Mouse (Mus musculus): ENCODE measurements at regions not wholly inside any gene's neighbourhood (a gene's known extent, or its start where the extent isn't known, plus 50 kb on each side); places are given as distances from the start of the nearest gene placed in this dataset.

- TF ChIP-seq POU5F1 (IDR thresholded peaks at IDR 0.05; ENCODE audit: borderline replicate concordance, low read length) (no peak), CTCF (conservative IDR thresholded peaks at IDR 0.05; ENCODE audit: low read length) (no peak), NANOG (IDR thresholded peaks at IDR 0.05; ENCODE audit: borderline replicate concordance, low read length) (no peak)
- Histone ChIP-seq H3K4me3 (replicated peaks; ENCODE audit: low read length) (no peak overlapping the region), H3K9me3 (ENCODE audit: low read length) (peaks cover 16% of the 10 kb centered on the region), H3K36me3 (ENCODE audit: insufficient read depth, low read length) (no peaks in the 10 kb centered on the region), H3K4me1 (replicated peaks; ENCODE audit: low read depth, low read length) (no peaks in the 10 kb centered on the region), H3K27me3 (ENCODE audit: insufficient read depth, low read length) (no peaks in the 10 kb centered on the region)
Measured at GRCm38 (mm10) chr4:105676690-105677089, 113.0 kb upstream of the Gm12728 start.

DNA sequence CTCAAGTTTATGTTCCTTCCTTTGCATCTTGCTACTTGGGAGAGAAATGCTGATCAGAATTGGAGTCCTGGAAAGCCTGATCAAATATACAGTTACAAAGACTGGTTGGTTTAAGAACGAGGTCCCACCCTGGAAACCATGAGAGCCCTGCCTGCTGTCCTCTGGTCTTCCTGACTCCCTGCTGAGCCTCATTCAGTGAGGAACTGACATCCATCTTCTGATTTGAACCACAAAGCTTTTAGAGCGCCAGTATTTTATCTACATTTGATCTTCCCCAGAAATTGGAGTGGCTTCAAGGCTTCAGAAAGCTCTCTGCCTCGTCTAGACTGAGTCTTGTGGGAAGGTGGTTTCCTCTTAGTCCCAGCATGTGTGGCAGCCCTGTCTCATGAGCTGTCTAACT lies 99.0 kb upstream of the Gm12728 start:
- no peak for TF ChIP-seq POU5F1 (IDR thresholded peaks at IDR 0.05; ENCODE audit: borderline replicate concordance, low read length)
- no peak for TF ChIP-seq CTCF (conservative IDR thresholded peaks at IDR 0.05; ENCODE audit: low read length)
- no peak for TF ChIP-seq NANOG (IDR thresholded peaks at IDR 0.05; ENCODE audit: borderline replicate concordance, low read length)
- H3K4me1 ChIP-seq (replicated peaks; ENCODE audit: low read depth, low read length), result peaks cover 33% of the 10 kb centered on the region
- H3K27me3 ChIP-seq (ENCODE audit: insufficient read depth, low read length), result no peaks in the 10 kb centered on the region
- H3K4me3 ChIP-seq (replicated peaks; ENCODE audit: low read length), result no peak overlapping the region
- peaks cover 8% of the 10 kb centered on the region; the same call in 1 of the 2 replicates for H3K9me3 ChIP-seq (ENCODE audit: low read length)
- no peaks in the 10 kb centered on the region for H3K36me3 ChIP-seq (ENCODE audit: insufficient read depth, low read length)

GRCm38 (mm10) chr4:105692380-105692779 lies 97.3 kb upstream of the Gm12728 start:
- TF ChIP-seq POU5F1 (IDR thresholded peaks at IDR 0.05; ENCODE audit: borderline replicate concordance, low read length) (no peak), CTCF (conservative IDR thresholded peaks at IDR 0.05; ENCODE audit: low read length) (no peak), NANOG (IDR thresholded peaks at IDR 0.05; ENCODE audit: borderline replicate concordance, low read length) (no peak)
- Histone ChIP-seq H3K4me3 (replicated peaks; ENCODE audit: low read length) (no peak overlapping the region), H3K4me1 (replicated peaks; ENCODE audit: low read depth, low read length) (peaks cover 33% of the 10 kb centered on the region), H3K36me3 (ENCODE audit: insufficient read depth, low read length) (no peaks in the 10 kb centered on the region), H3K9me3 (ENCODE audit: low read length) (peaks cover 8% of the 10 kb centered on the region; the same call in 1 of the 2 replicates), H3K27me3 (ENCODE audit: insufficient read depth, low read length) (no peaks in the 10 kb centered on the region)

DNA sequence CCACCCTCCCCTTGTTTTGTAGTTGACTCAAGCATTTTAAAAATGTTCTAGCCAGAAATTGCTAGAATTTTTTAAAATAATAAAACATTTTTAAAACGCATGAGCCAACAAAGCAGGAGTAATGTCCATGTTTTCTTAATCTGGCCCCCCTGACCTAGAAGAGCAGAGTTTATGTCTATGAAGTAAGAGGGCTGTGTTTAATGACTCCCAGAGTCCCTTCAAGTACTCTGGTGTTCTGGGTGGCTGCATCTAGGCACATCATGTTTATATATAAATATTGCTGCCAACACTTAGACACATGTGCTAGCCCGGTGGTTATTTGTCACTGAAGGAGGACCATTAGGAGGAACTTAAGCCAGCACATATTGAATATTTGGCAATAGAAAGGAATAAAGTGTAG lies 93.8 kb upstream of the Gm12728 start:
- TF ChIP-seq CTCF (conservative IDR thresholded peaks at IDR 0.05; ENCODE audit: low read length) (no peak), POU5F1 (IDR thresholded peaks at IDR 0.05; ENCODE audit: borderline replicate concordance, low read length) (no peak), NANOG (IDR thresholded peaks at IDR 0.05; ENCODE audit: borderline replicate concordance, low read length) (no peak)
- Histone ChIP-seq H3K4me3 (replicated peaks; ENCODE audit: low read length) (no peak overlapping the region), H3K36me3 (ENCODE audit: insufficient read depth, low read length) (no peaks in the 10 kb centered on the region), H3K9me3 (ENCODE audit: low read length) (no peaks in the 10 kb centered on the region), H3K27me3 (ENCODE audit: insufficient read depth, low read length) (no peaks in the 10 kb centered on the region), H3K4me1 (replicated peaks; ENCODE audit: low read depth, low read length) (peaks cover 27% of the 10 kb centered on the region)

GRCm38 (mm10) chr4:105697123-105697522 lies 92.5 kb upstream of the Gm12728 start:
- Histone ChIP-seq H3K9me3 (ENCODE audit: low read length) (no peaks in the 10 kb centered on the region), H3K36me3 (ENCODE audit: insufficient read depth, low read length) (no peaks in the 10 kb centered on the region), H3K4me3 (replicated peaks; ENCODE audit: low read length) (no peak overlapping the region), H3K27me3 (ENCODE audit: insufficient read depth, low read length) (no peaks in the 10 kb centered on the region), H3K4me1 (replicated peaks; ENCODE audit: low read depth, low read length) (peaks cover 14% of the 10 kb centered on the region)
- TF ChIP-seq NANOG (IDR thresholded peaks at IDR 0.05; ENCODE audit: borderline replicate concordance, low read length), result no peak
- TF ChIP-seq POU5F1 (IDR thresholded peaks at IDR 0.05; ENCODE audit: borderline replicate concordance, low read length), result no peak
- no peak for TF ChIP-seq CTCF (conservative IDR thresholded peaks at IDR 0.05; ENCODE audit: low read length)

- Histone ChIP-seq H3K36me3 (ENCODE audit: insufficient read depth, low read length) (no peaks in the 10 kb centered on the region), H3K9me3 (ENCODE audit: low read length) (no peaks in the 10 kb centered on the region), H3K27me3 (ENCODE audit: insufficient read depth, low read length) (0 out of 2 replicates have a peak, but pooled peaks cover 3% of the 10 kb centered on the region), H3K4me3 (replicated peaks; ENCODE audit: low read length) (no peak overlapping the region), H3K4me1 (replicated peaks; ENCODE audit: low read depth, low read length) (peaks cover 8% of the 10 kb centered on the region; the same call in 1 of the 2 replicates)
- TF ChIP-seq NANOG (IDR thresholded peaks at IDR 0.05; ENCODE audit: borderline replicate concordance, low read length) (no peak), POU5F1 (IDR thresholded peaks at IDR 0.05; ENCODE audit: borderline replicate concordance, low read length) (no peak), CTCF (conservative IDR thresholded peaks at IDR 0.05; ENCODE audit: low read length) (no peak)
Measured at GRCm38 (mm10) chr4:105702036-105702435, 87.6 kb upstream of the Gm12728 start.

DNA sequence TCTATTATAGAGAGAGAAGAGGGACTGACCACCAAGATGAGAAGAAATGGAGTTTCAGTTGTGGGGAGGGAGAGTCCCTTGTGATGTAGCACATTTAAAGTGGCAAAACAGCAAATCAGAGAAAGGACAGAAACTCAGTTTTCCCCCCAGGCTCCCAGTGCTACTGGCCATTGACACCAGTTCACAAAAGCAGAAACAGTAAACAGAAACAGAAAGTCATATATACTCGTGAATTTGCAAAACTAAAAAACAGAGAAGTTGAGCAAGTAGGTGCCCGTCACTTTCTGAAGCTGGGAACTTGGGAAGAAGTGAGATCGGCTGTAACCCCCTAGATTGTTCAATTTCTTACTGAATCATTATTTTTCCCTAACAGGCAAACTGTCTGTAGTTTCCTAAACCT lies 86.3 kb upstream of the Gm12728 start:
- TF ChIP-seq POU5F1 (IDR thresholded peaks at IDR 0.05; ENCODE audit: borderline replicate concordance, low read length), result no peak
- no peak for TF ChIP-seq CTCF (conservative IDR thresholded peaks at IDR 0.05; ENCODE audit: low read length)
- 0 out of 2 replicates have a peak, but pooled peaks cover 3% of the 10 kb centered on the region for H3K27me3 ChIP-seq (ENCODE audit: insufficient read depth, low read length)
- H3K36me3 ChIP-seq (ENCODE audit: insufficient read depth, low read length), result no peaks in the 10 kb centered on the region
- H3K4me1 ChIP-seq (replicated peaks; ENCODE audit: low read depth, low read length), result peaks cover 8% of the 10 kb centered on the region; the same call in 1 of the 2 replicates
- no peaks in the 10 kb centered on the region for H3K9me3 ChIP-seq (ENCODE audit: low read length)
- H3K4me3 ChIP-seq (replicated peaks; ENCODE audit: low read length), result no peak overlapping the region

DNA sequence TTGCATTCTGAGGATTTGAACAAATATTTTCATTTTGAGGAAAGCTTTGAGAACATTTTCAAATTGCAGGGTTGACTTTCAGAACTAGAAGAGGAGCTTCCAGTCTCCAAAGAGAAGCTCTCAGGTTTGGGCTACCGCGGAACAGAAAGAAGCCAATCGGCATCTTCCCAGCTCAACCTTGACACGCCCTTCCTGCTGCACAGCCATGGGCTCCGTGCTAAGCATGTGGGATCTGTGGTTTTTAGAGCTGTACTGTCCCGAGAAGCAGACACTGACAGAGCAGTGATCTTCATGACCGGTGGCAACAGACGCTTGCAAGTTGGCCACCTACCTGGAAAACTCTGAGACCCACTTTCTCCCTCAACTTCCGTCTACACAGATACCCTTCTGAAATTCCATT lies 85.4 kb upstream of the Gm12728 start:
- 0 out of 2 replicates have a peak, but pooled peaks cover 3% of the 10 kb centered on the region for H3K27me3 ChIP-seq (ENCODE audit: insufficient read depth, low read length)

GRCm38 (mm10) chr4:105705996-105706395 lies 83.7 kb upstream of the Gm12728 start:
- no peak for TF ChIP-seq POU5F1 (IDR thresholded peaks at IDR 0.05; ENCODE audit: borderline replicate concordance, low read length)
- no peak for TF ChIP-seq NANOG (IDR thresholded peaks at IDR 0.05; ENCODE audit: borderline replicate concordance, low read length)
- TF ChIP-seq CTCF (conservative IDR thresholded peaks at IDR 0.05; ENCODE audit: low read length), result no peak
- Histone ChIP-seq H3K9me3 (ENCODE audit: low read length) (no peaks in the 10 kb centered on the region), H3K36me3 (ENCODE audit: insufficient read depth, low read length) (no peaks in the 10 kb centered on the region), H3K4me1 (replicated peaks; ENCODE audit: low read depth, low read length) (peaks cover 8% of the 10 kb centered on the region; the same call in 1 of the 2 replicates), H3K27me3 (ENCODE audit: insufficient read depth, low read length) (0 out of 2 replicates have a peak, but pooled peaks cover 3% of the 10 kb centered on the region), H3K4me3 (replicated peaks; ENCODE audit: low read length) (no peak overlapping the region)

More for the DNA sequence above, 85.4 kb upstream of the Gm12728 start:
- no peaks in the 10 kb centered on the region for H3K9me3 ChIP-seq (ENCODE audit: low read length)
- no peaks in the 10 kb centered on the region for H3K36me3 ChIP-seq (ENCODE audit: insufficient read depth, low read length)
- H3K4me1 ChIP-seq (replicated peaks; ENCODE audit: low read depth, low read length), result peaks cover 8% of the 10 kb centered on the region; the same call in 1 of the 2 replicates
- no peak overlapping the region for H3K4me3 ChIP-seq (replicated peaks; ENCODE audit: low read length)
- TF ChIP-seq POU5F1 (IDR thresholded peaks at IDR 0.05; ENCODE audit: borderline replicate concordance, low read length) (no peak), CTCF (conservative IDR thresholded peaks at IDR 0.05; ENCODE audit: low read length) (no peak), NANOG (IDR thresholded peaks at IDR 0.05; ENCODE audit: borderline replicate concordance, low read length) (no peak)
